Mouse (Mus musculus) gastrocnemius, adult 2 months (tissue): ENCODE results near the gene Il12rb1. TPM values are rescaled to one million over a fixed set of nuclear protein-coding genes. Genes with fewer than 3 reads are reported as not detected.

ENCODE experiments used
- DNase-seq: peaks from one replicate; pipeline ENCODE4 v3.0.0; 2022
- H3K27ac ChIP-seq: fragments of 200-600 bp; 2 replicates; pipeline ENCODE4 v1.8.1; 2022; ENCODE audit warnings: mild to moderate bottlenecking
- H3K4me3 ChIP-seq: fragments of 200-600 bp; 2 replicates; pipeline ENCODE4 v1.8.1; 2022; ENCODE audit warnings: mild to moderate bottlenecking, moderate library complexity
- CTCF ChIP-seq: fragments of 200-600 bp; IDR thresholded peaks from 2 replicates; pipeline ENCODE4 v1.8.1; 2022; ENCODE audit warnings: antibody characterized with exemption, mild to moderate bottlenecking, moderate library complexity
- intact Hi-C: fragments of 180-260 bp; cut with DNase I; formaldehyde crosslinking; loops from one replicate; pipeline ENCODE4 v1.15.1; 2025
- total RNA-seq, 2 experiments: library from RNA; stranded (reverse); gene quantifications; 2 replicates each; pipeline ENCODE4 v1.2.3; 2021

Il12rb1 gene
- total RNA-seq, 2 experiments from 2014 or later: not detected

DNA sequence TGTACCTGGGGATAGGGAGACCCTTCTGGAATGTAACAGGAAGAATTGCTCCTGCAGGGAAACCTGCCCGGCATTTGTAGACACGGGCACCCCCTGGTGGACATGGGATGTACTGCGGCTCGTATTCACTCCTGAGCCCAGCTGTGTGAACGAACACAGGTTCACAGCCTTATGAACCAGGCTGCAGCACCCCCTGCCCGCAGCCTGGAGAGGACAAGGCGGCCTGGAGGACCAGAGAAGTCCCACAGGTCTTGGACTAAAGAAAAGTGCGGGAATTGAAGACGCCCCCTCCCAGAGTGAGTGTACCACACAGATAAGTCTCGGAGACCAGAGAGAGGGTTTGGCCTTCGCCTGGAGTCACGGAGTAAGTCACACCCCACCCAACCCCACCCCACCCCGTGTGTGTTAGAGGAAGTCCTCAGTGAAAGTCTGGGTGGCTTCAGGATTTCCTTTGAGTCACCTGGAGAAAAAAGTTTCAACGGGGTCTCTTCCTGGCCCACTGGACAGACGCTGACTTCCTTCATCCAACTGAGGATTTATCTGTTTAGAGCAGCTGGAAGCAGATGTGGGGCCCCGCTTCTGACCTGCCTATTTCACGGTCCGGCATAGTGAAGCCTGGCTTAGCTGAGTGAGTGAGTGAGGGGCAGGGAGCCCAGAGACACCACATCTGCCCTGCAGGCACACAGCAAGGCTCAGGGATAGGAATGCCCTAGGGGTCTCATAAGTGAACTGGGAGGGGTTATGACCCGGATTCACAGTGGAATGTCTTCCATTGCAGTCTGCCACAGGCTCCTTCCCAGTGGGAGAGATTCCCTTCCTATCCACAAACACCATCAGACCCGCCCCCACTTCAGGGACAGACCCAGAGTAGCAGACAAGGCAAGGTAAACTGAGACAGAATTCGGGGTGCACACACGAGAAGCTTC, 33.2 kb downstream of the Il12rb1 start:
- DNase-seq: peak; percentile 91
- Histone ChIP-seq H3K4me3 (no peak overlapping the region), H3K27ac (peak overlapping the region; percentile 91; the same call in 1 of the 2 replicates)
- intact Hi-C loops: loop anchor here (1.0 to 5.0 kb wide), 3 partner anchors 20 to 121 kb away; no protein-coding TSS in a partner anchor
- TF ChIP-seq CTCF: peak; percentile 100

DNA sequence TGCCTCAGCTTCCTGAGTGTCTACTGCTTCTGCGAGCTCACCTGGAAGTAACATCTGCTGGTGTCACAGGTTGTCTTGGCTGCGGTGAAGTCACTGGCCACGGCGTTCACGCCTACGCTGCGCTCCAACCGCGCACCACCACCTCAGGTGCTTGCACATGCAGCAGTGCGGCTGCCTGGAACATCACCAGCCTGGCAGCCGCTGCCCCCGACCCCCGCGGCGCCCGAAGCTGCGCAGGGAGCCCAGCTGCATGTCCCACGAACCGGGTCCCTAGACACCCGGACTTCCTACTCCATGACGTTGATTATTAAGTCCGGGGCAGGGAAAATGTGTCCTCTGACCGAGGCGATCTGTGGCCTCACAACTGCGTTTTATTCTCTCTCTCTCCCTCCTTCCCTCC, 34.2 kb downstream of the Il12rb1 start:
- no peak overlapping the region for H3K4me3 ChIP-seq
- no peak overlapping the region for H3K27ac ChIP-seq
- DNase-seq: no peak
- intact Hi-C loops: loop anchor here (5.0 kb wide), 1 partner anchor 75 kb away; no protein-coding TSS in a partner anchor
- no peak for TF ChIP-seq CTCF

DNA sequence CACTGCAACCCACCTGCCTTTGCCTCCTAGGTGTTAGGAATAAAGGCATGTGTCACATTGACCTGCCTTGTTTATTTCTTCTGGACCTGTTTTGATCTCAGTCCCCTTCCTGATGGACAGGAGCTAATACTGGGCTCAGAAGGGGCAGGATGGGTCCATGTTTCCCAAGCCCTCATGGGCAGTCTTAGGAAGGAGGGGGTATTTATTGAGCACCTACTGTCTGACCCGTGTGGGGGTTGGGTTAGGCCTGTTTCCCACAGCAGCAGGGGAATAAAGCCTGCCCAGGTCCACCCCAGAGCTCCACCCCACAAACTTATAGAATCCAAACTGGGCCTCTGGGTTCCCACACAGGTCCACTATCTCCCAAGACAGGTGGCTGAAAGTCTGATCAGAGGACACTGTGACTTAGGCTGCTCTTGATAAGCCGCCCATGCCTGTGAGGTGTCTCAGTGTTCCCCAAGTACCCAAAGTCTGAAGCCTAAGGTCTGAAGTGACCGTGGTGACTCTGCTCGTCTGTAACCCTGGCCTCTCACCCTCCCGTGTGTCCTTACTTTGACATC, 35.0 kb downstream of the Il12rb1 start:
- intact Hi-C loops: loop anchor here (5.0 kb wide), 1 partner anchor 76 kb away; no protein-coding TSS in a partner anchor
- Histone ChIP-seq H3K27ac (no peak overlapping the region), H3K4me3 (no peak overlapping the region)
- DNase-seq: no peak
- TF ChIP-seq CTCF: no peak

DNA sequence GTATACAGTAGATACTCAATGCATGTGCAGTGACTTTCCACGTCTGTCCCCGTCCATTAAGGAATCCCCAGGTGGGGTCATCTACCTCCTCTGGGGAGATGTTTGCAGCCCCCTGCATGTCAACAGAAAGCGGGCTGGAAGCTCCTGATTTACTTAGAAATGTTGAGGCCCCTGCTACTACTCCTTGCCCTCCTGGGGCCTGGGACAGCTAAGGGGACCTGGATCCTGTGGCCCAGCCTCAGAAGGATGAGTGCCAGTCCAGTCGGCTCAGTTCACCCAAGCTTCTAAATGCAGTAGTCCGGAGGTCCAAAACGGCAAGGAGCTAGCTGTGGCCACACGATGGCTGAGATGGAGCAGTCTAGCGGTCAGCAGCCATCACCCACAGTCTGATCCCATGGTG, 35.7 kb downstream of the Il12rb1 start:
- Histone ChIP-seq H3K27ac (no peak overlapping the region), H3K4me3 (no peak overlapping the region)
- TF ChIP-seq CTCF: no peak
- DNase-seq: no peak
- intact Hi-C loops: loop anchor here (1.0 to 5.0 kb wide), 2 partner anchors 25 to 77 kb away; no protein-coding TSS in a partner anchor

DNA sequence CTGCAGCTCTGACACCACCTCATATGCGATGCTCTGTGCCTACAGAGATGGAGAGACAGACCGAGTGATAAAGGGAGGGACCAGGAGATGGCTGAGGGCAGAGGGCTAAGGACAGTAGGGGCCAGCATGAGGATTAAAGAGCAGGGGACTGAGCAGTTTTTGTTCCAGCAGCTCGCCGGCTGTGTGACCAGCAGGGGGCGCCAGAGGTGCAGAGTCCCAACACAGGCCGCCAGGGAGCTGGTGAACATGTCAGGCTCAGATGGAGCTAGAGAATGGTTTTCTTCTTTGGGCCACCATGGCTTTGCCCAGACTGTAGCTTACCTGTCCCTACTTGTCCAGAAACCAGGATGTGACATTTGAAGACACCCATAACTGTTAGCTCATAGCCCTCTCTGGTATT, 36.3 kb downstream of the Il12rb1 start:
- DNase-seq: peak; percentile 93
- intact Hi-C loops: loop anchor here (1.0 to 5.0 kb wide), 2 partner anchors 25 to 77 kb away; no protein-coding TSS in a partner anchor
- Histone ChIP-seq H3K4me3 (no peak overlapping the region), H3K27ac (no peak overlapping the region)
- no peak; the same call in 1 of the 2 replicates for TF ChIP-seq CTCF

DNA sequence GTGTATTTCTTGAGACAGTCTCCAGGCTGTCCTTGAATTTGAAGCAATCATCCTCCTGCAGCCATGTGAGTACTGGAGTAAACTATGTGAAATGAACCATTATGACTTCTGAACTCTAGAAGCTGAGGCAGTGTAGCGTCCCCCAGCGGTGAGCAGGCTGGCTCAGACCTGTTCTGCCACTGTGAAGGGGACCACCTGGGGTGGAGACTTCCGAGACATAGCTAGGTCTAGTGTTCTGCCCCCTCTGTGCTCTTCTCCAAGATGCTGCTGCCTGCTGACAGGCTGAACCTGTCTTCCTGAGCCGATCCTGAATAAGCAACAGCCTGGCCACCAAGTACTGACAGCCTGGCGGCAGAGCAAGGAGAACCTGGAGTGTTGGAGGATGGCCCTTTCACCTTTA, 36.9 kb downstream of the Il12rb1 start:
- no peak for DNase-seq
- no peak for TF ChIP-seq CTCF
- Histone ChIP-seq H3K27ac (no peak overlapping the region), H3K4me3 (no peak overlapping the region)
- intact Hi-C loops: no loop called here

DNA sequence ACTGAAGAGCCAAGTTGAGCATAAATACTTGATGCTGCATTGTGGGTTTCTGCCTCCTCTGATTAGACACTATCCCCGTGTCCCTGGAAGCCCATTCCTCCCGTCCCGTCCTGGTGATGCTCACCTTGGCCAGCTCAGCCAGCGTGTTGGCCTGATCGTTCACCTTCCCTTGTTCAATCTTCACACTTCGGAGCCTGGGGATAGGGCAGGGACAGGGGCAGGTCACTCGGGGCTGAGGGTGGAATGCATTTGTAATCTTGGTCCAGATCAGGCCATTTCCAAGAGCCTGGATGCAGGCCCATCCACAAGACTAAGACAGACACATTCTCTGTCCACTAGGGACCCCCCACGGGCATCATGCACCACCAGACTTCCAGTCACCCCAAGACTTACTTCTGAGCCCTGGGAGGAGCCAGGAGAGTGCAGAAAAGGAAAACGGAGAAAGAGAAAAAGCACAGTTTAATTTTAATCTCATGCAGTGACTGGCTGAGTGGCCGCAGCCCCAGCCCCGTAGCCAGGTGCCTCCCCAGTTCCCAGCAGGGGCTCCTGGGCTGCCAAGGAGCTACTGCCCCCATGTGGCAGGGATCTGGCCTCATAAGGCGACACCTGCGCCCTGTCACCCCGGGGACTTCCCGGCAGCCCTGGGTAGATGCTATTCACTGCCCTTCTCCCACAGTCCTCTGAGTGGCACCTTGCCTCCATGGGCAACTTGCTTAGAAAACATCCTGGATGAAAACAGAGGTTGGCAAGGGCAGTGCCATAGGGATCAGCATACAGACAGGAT, 38.3 kb downstream of the Il12rb1 start:
- TF ChIP-seq CTCF: peak; percentile 44
- no peak for DNase-seq
- intact Hi-C loops: no loop called here
- H3K27ac ChIP-seq: no peak overlapping the region
- no peak overlapping the region for H3K4me3 ChIP-seq

DNA sequence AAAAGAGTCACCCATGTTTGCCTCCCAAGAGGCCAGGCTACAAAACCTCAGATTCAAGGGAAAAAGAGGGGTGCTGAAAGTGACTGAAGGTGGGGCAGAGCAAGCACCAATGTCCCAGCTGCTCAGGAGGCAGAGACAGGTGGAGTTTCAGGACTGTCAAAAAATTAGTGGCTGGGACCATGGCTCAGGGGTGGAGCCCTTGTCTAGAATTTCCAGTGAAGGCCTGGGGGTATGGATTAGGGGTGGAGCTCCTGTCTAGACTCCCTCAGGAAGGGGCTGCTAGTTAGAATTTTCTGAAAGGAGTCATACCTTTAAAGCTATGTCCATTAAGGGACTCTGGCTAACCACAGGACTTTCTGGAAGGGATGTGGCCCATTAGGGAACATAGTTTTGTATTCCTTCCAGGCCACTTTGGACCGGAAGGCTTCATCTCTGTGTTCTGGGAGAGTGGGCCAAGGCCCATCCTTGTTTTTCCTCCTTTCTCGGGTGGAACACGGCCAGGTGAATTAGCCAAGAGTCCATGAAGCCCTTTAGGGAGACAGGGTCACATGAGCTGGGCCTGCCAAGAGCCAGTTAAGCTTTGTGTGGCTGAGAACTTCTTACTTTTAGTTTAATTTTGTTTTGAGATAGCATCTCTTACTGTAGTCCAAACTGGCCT, 41.2 kb downstream of the Il12rb1 start:
- peak; percentile 83 for DNase-seq
- no peak for TF ChIP-seq CTCF
- intact Hi-C loops: no loop called here
- Histone ChIP-seq H3K27ac (peak overlapping the region; percentile 46), H3K4me3 (no peak overlapping the region)

DNA sequence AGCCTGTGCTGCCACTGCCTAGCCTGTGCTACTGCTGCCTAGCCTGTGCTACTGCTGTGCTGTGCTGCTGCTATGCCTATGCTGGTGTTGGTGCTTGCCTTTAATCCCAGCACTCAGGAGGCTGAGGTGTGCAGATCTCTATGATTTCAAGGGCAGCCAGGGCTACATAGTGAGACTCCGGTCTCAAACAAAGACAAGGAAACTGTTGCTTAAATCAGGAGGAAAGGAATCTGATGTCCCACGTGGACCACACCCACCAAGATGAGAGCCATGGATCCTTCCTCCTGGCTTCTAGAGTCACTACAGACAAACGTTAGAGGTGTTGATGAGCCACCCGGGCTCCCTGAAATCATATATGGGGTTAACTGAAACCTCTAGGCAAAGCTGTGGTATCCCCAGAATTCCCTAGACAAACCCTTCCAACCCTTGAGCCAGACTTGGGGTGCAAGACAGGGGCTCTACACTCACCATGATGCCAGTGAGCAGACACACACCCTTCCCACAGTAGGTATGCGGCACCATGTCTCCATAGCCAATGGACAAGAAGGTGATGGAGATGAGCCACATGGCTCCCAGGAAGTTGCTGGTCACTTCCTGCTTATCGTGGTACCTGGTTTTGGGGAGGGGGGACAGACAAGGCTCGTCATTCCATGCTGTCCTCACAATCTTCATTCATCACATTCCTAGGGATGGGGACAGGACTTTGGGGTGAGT, 42.0 kb downstream of the Il12rb1 start:
- peak overlapping the region; percentile 38; the same call in 1 of the 2 replicates for H3K27ac ChIP-seq
- H3K4me3 ChIP-seq: no peak overlapping the region
- DNase-seq: no peak
- intact Hi-C loops: loop anchor here (10.0 kb wide), 1 partner anchor 45 kb away; the partner anchor contains the start of genes Il12rb1 and Mast3
- no peak for TF ChIP-seq CTCF

DNA sequence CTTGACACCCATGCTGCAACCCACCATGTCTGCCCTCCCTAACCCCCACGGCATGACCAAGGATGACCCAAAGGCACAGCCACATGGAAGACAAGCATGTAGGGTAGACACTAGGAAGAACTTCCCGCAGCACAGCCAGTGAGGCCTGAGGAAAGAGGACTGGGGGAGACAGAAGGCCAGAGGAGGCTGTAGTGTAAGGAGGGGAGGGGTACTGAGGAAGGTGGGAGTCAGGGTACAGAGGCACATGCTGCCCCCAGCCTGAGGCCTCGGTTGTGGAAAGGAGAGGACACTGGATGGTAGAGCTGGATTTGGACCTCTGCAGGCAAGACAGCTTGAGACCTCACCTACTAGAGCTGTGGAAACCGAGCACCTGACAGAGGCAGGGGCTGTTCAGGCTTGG, 42.7 kb downstream of the Il12rb1 start:
- TF ChIP-seq CTCF: no peak
- no peak overlapping the region for H3K4me3 ChIP-seq
- DNase-seq: no peak
- no peak overlapping the region for H3K27ac ChIP-seq
- intact Hi-C loops: loop anchor here (10.0 kb wide), 1 partner anchor 46 kb away; the partner anchor contains the start of genes Il12rb1 and Mast3

DNA sequence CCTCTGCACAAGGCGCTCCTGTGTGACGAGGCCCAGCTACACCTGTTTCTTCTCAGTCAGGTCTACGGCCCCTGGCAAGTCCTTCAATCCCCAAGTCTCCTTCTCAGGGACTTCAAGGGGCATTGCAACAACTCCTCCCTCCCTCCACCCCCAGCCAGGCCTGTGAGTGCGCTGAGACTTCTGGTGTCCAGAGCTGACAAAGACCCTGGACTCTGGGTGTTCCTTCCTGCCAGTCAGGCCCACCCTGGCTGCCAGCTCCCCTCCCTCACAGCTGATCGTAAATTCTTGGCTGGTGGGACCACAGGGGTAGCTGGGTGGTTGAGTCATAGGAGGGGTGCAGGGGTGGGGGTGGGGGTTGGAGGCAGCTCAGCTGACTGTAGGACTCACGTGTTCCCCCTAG, 43.6 kb downstream of the Il12rb1 start:
- intact Hi-C loops: loop anchor here (10.0 kb wide), 1 partner anchor 47 kb away; the partner anchor contains the start of genes Il12rb1 and Mast3
- Histone ChIP-seq H3K27ac (no peak overlapping the region), H3K4me3 (no peak overlapping the region)
- no peak for DNase-seq
- TF ChIP-seq CTCF: no peak
